In genomic region chr11:107808508-107808907, GRCm38 (mm10) we compare ENCODE assay signal across 2 mouse cellular contexts.
TF ChIP-seq lines count a peak whose summit lies in the region.

No protein-coding gene starts in this region.

TF ChIP-seq in CH12.LX, 34 proteins besides CTCF, POLR2A, EP300 and RAD21 (continued from another document):
- TF ChIP-seq SMC3 (IDR thresholded peaks at IDR 0.05; ENCODE audit: low read depth, low read length): peak; percentile 44; the same call in 1 of the 2 replicates
- no peak for TF ChIP-seq TBP (conservative IDR thresholded peaks at IDR 0.05; ENCODE audit: low read depth, low read length)
- TF ChIP-seq JUN (IDR thresholded peaks at IDR 0.05; ENCODE audit: insufficient read depth, low read depth, low read length): no peak

TF ChIP-seq in MEL, 35 proteins besides CTCF, POLR2A, EP300 and RAD21 (continued from another document):
- TF ChIP-seq SMC3 (IDR thresholded peaks at IDR 0.05; ENCODE audit: low read depth, low read length) (peak; percentile 43), SIN3A (IDR thresholded peaks at IDR 0.05; ENCODE audit: low read length) (no peak), ZC3H11A (IDR thresholded peaks at IDR 0.05; ENCODE audit: low read depth, low read length) (peak; percentile 29; the same call in 1 of the 2 replicates), MYC (IDR thresholded peaks at IDR 0.05; ENCODE audit: low read depth, low read length) (no peak), MXI1 (IDR thresholded peaks at IDR 0.05; ENCODE audit: low read depth, low read length) (no peak), TBP (IDR thresholded peaks at IDR 0.05; ENCODE audit: low read depth, low read length) (no peak), KAT2A (conservative IDR thresholded peaks at IDR 0.05; ENCODE audit: low read depth, low read length) (no peak), E2F4 (IDR thresholded peaks at IDR 0.05; ENCODE audit: borderline replicate concordance, low read depth, low read length) (no peak), CHD2 (IDR thresholded peaks at IDR 0.05; ENCODE audit: low read length) (no peak), USF1 (IDR thresholded peaks at IDR 0.05; ENCODE audit: low read depth, low read length) (no peak)
TF ChIP-seq in MEL: peak in this region for 2.
